Mouse (Mus musculus) heart, adult 9 months (tissue): ENCODE measurements around the gene Itpkb.
A peak's percentile ranks its signal among the peaks of the same experiment; 100 is the strongest.

Experiments
- DNase-seq, 2 experiments: peaks; one replicate each; pipeline ENCODE4 v3.0.0; 2022; ENCODE audit warnings: low spot score in 2 of 2

The Itpkb gene

GRCm38 (mm10) chr1:180420496-180421164 lies 90.3 kb downstream of the Itpkb start:
- no peak for DNase-seq

- DNase-seq = no peak
These were observed 91.1 kb downstream of the Itpkb start for GRCm38 (mm10) chr1:180421165-180421909.

- DNase-seq = peak; percentile 84 to 87
These were observed 92.0 kb downstream of the Itpkb start for GRCm38 (mm10) chr1:180422076-180422828.

GRCm38 (mm10) chr1:180423008-180423639 lies 92.8 kb downstream of the Itpkb start:
- no peak for DNase-seq

- no peak for DNase-seq
These were observed 93.6 kb downstream of the Itpkb start for GRCm38 (mm10) chr1:180423931-180424330.

GRCm38 (mm10) chr1:180426405-180426804 lies 96.1 kb downstream of the Itpkb start:
- DNase-seq = no peak

GRCm38 (mm10) chr1:180427685-180428084 lies 97.4 kb downstream of the Itpkb start:
- DNase-seq = no peak

- peak; percentile 68 to 78 for DNase-seq
These were observed 97.9 kb downstream of the Itpkb start for GRCm38 (mm10) chr1:180428101-180428712.

GRCm38 (mm10) chr1:180428871-180429270 lies 98.6 kb downstream of the Itpkb start:
- no peak for DNase-seq

- DNase-seq = no peak
These were observed 99.5 kb downstream of the Itpkb start for GRCm38 (mm10) chr1:180429819-180430218.

- no peak for DNase-seq
These were observed 101.5 kb downstream of the Itpkb start for GRCm38 (mm10) chr1:180431833-180432232.

GRCm38 (mm10) chr1:180433098-180433538 lies 102.8 kb downstream of the Itpkb start:
- no peak for DNase-seq

GRCm38 (mm10) chr1:180433796-180434566 lies 103.7 kb downstream of the Itpkb start:
- DNase-seq = no peak

GRCm38 (mm10) chr1:180434925-180435324 lies 104.6 kb downstream of the Itpkb start:
- DNase-seq = no peak

GRCm38 (mm10) chr1:180439496-180439895 lies 109.2 kb downstream of the Itpkb start:
- DNase-seq = no peak

GRCm38 (mm10) chr1:180444411-180444810 lies 114.1 kb downstream of the Itpkb start:
- no peak for DNase-seq

GRCm38 (mm10) chr1:180449641-180450040 lies 119.4 kb downstream of the Itpkb start:
- DNase-seq = no peak

GRCm38 (mm10) chr1:180458274-180458673 lies 128.0 kb downstream of the Itpkb start:
- peak in 1 of 2 experiments; percentile 21 for DNase-seq

- no peak for DNase-seq
These were observed 128.4 kb downstream of the Itpkb start for GRCm38 (mm10) chr1:180458680-180459079.

- DNase-seq = no peak
These were observed 130.4 kb downstream of the Itpkb start for GRCm38 (mm10) chr1:180460721-180461120.

GRCm38 (mm10) chr1:180462396-180462795 lies 132.1 kb downstream of the Itpkb start:
- DNase-seq = peak; percentile 44 to 54
